Mouse (Mus musculus) cerebellum, adult 2 months (tissue): ENCODE data around the gene Pold1.

ENCODE experiments used
- CTCF ChIP-seq: fragments of 200-500 bp; IDR thresholded peaks from 2 replicates; pipeline ENCODE4 v1.5.1; 2011; ENCODE audit warnings: low read depth, mild to moderate bottlenecking, control low read depth, low read length, moderate library complexity, borderline replicate concordance; ENCODE audit not compliant: insufficient read depth
- POLR2A ChIP-seq: fragments of 200-500 bp; IDR thresholded peaks from 2 replicates; pipeline ENCODE4 v1.6.1; 2011; ENCODE audit warnings: low read length, control low read depth, borderline replicate concordance; ENCODE audit not compliant: insufficient read depth

- TF ChIP-seq POLR2A (0 out of 2 replicates have a peak, but pooled peaks have one; percentile 11), CTCF (no peak)
These were observed 48.4 kb upstream of the Pold1 start for GRCm38 (mm10) chr7:44596996-44597538.
